Mouse (Mus musculus) adrenal gland, postnatal 4 days (tissue): ENCODE data around the gene Serpinb2. TPM values are rescaled to one million over a fixed set of nuclear protein-coding genes. Genes with fewer than 3 reads are reported as not detected.

ENCODE experiments used
- DNase-seq, 2 experiments: peaks; one replicate each; pipeline ENCODE4 v3.0.0; 2021 to 2022; ENCODE audit warnings: low spot score in 2 of 2, mixed read lengths in 2 of 2
- long read RNA-seq, 2 experiments: library from polyadenylated mRNA; stranded (forward); transcript quantifications; one replicate each; pipeline ENCODE4 v2.0.0; 2021
- total RNA-seq, 2 experiments: library from RNA; stranded (reverse); gene quantifications; 2 replicates each; pipeline ENCODE4 v1.2.3; 2021

Gene Serpinb2
- total RNA-seq: under 1 TPM; 0.56 to 0.68 TPM
- long read RNA-seq, experiment 1, partial matches to known transcripts: 0 of 1 reads
- long read RNA-seq, experiment 1, other reads (novel, unspliced or antisense): 0 of 1 reads
- long read RNA-seq, experiment 2: 0 reads

DNA sequence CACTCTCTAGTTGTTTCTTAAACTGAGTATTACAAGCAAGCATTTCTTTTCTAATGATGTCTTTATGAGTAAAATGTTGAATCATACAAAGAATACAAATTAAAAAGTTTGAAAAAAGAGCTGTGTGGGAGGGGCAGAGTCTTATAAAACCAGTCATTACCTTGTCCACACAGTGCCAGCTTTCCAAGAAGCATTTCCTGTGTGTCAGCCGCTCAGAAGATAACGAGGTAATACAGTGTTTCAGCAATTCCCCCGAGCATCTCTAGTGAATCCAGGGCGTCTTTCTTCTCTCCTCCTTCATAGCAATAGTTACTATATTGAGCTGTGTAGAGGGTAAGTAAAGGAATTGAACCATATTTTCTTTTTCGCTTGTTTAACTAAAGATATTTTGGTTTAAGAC is at the start of gene Serpinb2:
Gene Serpinb2, plus strand, starts transcription at position 172 of the 400 bp plus-strand sequence.
- DNase-seq: no peak

DNA sequence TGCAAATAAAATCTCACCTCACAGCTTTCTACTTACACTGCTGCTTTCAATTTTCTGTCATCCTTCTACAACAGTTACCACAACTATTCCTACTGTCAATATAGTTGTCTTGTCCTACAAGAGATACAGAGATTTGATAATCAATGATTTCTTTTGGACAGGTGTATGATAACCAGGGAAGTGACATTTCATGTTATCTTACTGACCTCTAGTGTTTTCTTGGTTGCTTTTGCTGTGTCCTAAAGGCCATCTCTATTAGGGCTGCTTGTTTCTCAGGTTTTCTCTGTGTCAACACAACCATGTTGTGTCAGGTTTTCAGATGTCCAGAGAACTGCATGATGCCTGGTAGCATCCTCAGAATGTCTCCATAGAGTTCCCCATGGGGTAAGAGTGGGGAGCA is 31.3 kb upstream of the Serpinb2 start:
- DNase-seq: no peak

DNA sequence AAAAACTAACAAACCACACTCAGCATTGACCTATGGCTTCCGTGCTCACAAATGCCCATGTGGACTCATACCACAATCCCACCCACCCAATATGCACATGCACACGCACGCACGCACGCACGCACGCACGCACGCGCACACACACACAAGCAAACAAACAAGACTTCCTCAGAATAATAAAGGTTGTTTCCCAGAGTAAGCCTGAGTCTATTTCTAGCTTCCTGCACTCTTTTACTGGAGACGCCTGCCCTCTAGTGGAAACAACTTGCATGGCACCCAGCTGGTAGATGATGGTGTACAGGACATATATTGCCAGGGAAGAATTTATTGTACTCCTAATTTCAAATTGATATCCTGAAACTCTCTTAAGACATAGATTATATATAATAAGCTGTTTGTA is 29.8 kb upstream of the Serpinb2 start:
- peak; percentile 19 to 42 for DNase-seq

DNA sequence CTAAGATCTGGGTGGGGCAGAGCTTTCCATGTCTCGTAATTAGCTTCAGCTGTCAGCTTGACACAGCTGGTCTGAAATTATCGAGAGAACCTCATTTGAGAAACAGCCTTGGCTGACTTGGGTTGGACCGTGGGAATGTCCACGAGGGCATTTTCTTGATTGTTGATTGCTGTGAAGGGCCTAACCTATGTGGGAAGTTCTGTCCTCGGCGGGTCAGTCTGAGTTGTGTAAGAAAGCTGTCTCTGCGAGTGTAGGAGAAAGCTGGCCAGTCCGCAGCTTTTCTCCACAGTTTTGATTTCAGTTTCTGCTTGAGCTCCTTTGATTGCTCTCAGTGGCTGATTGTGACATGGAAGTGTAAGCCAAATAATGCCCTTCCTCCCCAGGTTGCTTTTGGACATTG is 21.6 kb upstream of the Serpinb2 start:
- DNase-seq: no peak

DNA sequence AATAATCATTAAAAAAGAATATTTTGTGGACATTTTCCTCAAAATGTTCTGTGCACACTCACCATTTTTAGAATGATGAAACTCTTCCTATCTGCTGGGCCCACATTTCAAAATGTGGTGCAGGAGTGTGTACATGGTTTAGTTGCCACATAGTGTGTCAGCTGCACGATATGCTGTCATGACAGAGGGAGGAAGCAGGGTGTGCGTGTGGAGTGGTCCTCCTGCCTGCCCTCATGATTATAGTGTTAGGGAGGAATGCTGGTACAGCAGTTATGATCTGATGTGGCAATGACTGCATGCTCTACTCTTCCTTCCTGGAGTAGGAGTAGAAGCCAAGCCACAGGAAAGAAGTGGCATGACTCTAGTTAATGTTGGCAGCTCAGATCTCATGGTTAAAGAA is 14.4 kb upstream of the Serpinb2 start:
- no peak for DNase-seq

DNA sequence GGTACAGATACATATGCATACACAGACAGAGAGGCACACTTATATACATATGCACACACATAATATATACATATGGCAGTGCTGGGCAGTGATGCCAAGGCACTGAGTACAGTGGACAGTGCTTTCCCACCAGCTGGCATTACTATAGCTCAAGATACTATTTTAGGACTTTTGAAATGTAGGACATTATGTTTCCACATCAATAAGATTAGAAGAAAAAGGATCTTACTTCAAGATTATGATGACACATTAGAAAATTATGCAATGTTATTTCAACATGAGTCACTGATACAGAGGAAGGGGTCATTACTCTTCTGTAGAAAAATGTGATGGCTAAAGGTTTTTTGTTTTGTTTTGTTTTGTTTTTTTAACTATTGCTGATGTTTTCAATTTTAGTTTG is 9.2 kb upstream of the Serpinb2 start:
- DNase-seq: no peak

DNA sequence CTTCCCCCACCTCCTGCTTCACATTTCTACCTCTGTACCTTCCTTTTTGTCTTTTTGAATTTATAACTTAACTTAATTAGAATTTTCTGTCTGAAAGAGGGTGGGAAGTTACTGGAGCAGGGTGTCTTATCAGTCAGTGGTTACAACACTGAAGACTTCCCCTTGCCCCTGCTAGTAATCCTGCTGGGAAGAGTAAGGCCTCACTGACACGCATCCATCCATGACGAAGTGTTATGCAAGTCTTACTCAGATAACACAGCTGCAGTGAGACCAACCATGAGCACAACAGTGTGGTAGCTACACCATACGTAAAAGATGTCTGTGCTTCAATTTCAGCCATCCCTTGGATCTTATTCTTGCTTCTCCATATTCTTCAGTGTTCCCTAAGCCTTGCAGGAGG is 7.9 kb upstream of the Serpinb2 start:
- no peak for DNase-seq

DNA sequence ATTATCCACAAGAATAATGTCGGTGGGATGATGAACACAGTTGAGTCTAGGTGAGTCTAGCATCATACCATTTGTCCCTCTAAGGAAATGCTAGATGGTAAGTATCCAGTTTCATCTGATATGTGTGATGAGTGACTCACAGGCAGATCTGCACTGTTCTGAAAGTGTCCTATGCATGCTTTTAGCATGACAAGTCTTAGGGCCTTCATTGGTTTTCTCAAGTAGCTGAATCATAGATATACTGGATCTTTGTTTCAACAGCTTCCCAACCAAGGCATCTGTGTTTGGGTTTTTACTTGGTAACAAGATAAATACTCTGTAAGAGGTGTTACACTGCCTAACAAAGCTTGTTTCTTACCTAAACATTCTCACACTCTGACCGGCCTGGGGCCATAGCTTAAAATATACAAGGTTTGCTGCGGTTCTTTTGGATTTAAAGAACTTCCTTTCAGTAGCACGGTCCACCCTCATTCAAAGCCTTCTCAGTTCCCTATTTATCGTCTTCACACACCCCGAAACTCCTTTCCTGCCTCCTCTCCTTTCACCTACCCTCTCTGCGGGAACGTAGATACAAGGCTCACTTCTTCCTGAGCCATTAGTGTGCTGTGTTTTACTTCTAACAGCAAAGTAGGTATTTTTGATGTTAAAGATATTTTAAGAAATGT is 5.2 kb upstream of the Serpinb2 start:
- DNase-seq: no peak

DNA sequence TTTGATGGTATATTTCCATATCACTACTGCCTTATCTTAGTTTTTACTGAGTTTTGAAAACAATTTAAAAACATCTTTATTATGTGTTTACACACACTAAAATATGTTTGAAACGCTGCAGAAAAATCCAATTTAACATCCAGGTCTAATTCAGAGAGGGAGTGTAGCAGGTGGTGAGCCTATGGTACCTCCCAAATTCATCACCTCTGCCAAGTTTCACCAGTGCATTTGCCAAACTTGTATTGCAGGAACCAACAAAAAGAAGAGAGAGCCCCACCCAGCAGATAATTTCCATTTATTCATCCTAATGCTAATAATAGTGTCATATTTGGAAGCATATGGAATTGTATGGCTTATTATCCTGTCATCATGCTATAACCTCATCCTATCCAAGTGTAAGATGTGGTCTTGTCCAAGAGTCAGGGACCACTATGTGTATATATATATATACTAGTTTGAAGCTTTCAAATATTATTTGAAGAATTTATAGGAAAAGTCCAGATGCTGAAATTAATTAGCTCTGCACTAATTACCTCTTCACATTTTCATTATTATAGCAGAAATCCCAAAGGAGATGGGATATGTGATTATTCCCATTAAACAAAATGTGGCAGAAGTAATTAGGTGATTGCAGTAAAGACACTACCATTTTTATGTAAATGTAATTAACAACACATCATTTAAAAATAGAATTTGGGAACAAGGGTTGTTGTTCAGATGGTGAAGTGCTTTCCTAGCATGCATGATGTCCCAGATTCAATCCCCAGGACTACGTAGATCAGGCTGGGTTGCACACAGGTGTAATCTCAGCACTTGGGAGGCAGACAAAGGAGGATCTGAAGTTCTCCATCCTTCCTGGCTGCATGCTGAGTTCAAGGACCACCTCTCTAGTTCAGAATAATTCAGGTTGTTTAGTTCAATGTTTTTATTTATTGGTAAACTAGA is 1.2 kb downstream of the Serpinb2 start:
- DNase-seq: no peak

DNA sequence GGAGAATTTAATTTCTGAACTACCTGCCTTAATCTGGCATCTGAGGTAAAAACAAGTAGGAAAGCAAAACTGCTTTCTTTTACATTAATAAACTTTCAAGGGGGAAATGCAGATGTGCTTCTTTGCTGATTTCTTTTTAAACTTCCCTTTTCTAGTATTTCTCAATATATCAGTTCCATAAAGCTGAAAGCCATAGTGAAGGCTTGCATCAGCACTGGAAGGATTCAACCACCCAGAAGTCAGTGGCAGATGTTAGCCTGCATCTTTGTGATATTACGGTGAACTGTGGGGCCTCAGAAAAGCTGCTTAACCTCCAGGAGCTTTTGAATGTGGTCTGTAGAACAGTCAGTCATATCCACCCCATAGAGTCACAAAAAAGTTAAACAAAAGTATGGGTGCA is 2.3 kb downstream of the Serpinb2 start:
- DNase-seq: no peak

DNA sequence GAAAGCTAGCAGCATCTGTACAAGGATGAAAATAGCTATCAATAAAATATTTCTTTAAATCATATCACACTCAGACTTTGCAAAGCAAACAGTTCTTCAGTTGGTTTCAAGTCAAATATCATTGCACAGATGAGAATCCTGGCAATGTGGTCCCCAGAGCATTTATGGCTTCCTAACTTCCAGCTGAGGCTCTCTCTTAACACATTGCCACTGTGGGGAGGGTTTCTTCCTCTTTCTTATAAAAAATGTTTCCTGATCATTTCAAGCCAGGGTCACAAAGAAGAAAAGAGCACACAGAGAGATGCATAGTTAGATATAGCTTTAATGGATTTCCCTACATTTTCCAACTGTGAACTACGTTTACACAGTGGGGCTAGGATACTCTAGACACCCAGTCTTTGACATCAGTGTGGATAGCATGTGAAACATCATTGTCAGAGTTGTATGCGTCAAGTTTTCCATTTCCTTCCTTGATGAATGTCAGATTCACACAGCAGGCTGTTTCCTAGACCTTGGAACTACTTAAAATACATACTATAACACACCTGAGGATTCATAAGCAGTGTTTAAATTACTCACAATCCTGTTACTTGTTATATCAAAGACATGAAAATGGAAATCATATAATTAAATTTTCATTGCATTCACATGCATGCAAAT is 4.7 kb downstream of the Serpinb2 start:
- no peak for DNase-seq

DNA sequence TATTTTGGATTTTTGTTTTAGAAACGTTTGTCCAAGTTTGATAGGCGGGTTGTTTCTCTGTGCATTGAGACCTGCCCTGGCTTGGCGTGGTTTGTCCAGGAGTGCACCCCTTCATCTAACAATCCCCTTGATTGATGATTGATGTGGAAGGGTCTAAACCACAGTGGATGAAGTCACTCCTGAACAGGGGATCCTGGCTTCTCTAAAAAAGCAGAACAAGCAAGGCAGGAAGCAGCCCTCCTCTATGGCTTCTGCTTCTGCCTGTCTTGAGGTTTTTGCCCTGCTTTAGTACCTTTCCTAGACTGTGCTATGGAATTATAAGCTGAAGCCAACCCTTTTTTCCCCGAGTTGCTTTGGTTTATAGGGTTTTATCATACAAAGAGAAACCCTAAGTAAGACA is 14.4 kb downstream of the Serpinb2 start:
- no peak for DNase-seq

DNA sequence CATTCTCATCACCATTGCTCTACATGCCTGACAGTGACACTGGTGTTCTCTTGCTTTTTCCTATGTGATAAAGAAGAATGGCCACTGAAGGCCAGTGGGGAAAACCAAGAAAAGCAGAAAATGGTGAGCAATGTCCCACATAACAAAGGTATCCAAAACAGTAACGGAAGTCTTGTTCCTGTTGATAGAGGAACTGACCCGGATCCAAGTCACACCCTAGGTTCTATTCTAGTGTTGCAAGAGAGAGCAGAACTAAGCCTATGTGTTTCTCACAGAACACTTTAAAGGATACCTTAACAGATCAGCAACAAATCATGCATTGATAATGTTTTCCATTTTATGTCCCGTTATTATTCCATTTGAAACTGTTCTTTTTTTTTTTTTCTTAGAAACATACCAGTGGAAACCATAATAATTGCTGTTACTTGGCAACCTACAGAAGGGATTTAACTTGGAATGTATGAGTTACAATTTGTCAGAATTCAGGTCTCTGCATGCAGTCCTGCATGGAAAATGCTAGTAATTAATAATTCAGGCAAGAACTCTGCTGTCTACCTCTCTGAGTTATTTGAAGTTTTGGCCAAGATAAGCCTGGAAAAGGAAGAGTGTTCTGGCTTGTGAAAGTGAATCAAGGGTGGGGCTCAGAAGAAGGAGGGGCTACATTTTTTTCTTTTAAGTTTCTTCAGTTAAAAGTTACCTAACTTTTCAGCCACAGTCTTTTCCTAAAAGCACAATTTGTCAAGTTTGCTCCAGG is 17.3 kb downstream of the Serpinb2 start:
- no peak for DNase-seq

DNA sequence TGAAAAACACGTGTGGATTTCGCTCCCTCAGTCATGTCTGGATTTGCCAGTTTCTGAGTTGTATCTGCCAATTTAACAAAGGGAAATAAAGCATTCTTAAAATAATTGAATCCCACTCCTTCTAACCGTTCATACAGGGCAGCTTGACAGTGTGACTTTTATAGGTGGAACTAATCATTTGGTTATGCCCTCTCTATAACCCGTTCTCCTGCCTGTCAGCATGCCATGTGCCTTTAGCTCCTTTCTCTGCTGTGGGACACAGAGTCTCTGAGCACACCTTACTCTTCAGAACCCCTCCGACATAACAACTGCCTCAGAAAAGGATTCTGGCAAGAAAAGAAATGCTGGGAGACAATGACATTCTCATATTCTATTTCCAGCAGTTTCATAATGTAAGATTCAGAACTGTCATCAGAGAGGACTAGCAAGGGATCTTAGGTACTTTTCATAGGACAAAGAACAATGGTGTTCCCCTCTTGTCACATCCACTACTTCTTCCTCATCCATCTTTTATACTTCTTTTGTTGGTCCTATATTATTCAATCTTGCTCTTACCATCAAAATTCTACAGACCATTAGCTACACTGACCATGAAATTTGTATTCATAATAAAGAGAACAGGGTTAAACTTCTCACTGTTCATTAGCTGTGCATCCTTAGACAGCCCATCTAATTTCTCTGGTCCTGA is 18.3 kb downstream of the Serpinb2 start:
- no peak for DNase-seq

DNA sequence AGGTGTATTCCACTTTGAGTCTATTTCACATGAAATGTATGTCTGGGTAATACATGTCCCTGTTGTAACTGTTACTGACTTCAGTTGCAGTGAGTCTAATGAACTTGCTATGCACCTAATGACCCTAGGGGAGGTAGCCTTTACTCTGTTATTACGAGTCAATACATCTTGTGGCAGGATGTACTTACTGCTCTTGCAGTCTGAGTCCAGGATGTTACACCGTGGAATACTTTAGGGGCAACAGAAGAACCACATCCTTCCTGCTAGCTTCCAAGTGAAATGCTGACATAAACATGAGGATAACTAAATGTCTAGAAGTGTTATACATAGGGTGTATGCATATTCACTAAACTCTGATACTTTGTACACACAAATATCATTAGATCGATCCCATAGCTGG is 22.5 kb downstream of the Serpinb2 start:
- no peak for DNase-seq

DNA sequence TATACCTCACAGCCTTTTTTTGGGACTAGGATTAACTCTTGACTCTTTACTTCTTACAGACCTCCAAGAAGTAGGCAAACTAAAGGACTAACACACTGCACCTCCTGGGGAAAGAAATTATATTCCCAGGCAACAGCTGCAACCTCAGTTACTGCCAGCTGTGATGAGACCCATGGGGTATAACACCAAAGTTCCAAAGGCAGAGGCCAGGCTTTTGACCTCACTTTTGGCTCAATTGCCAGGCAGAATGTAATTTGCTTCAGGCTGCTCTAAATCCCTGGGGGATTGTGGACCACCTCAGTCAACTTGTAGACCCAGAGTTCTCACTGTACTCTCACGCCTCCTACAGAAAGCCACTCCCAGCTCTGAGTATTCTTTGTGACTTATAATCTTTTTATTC is 26.2 kb downstream of the Serpinb2 start:
- no peak for DNase-seq

DNA sequence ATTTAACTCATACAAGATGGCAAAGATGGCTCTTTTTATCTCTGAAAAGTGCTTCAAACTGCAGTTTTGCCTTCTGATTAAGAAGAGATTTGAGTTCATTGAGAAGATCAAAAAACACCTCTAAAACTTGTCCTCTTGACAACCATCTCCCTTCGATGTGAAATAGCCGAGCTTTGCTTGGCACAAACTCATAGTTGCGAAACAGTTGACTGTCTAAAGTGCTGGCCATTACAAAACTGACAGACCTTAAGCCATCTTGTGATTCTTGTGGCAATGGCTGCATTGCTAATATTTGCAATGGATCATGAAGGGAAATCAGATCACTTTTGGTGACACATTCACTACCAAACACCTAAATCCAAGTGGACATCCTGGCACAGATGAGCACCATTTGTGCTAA is 48.3 kb downstream of the Serpinb2 start:
- DNase-seq: no peak

DNA sequence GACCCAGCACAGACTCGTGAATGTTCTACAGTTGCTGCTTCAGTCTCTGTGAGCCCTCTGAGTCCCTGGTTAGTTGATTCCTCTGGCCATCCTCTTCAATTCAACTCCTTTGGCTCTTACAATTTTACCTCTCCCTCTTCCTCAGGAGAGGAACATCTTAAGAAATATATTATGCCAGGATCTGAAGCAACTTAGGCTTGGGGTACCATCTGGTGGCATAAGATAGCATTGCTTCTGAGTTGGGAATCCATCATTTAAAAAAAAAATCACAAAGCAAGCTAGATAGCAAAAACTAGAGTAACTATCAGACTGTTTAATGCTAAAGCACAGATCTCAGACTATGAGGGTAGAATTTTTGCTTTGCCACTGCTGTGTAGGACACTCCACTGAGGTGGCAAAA is 50.9 kb downstream of the Serpinb2 start:
- DNase-seq: no peak

DNA sequence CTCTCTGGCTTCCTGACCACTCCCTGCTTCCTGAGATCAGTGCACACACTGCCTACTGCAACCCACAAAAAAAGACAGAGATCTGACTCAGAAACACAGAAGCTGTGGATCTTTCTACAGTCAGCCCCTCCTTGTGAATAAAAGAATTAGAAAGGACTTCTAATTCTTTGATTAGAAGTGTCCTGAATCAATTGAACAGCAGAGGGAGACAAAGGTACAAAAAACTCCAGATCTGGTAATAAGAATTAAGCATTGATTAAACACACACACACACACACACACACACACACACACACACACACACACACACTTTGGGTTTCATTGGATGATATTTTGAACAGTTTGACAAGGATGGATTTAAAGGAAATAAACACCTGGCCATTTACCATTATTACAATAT is 54.4 kb downstream of the Serpinb2 start:
- DNase-seq: no peak

DNA sequence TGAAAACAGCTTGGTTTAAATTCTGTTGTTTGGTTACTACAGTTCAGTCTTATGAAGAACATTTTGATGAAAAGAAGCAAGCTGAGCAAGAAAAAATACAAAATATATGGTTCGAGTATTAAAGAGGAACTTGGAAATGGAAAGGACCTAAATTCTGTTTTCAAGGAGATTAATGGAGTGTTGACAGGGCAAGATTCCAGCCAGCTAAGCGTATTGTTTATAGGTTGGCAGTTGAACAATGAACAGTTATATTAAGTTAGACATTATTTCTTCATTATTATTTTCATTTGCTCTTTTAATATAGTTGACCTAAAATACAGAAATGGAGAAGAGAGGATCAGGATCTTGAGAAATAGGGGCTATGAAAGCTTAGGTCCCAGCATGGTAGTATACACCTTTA is 64.9 kb downstream of the Serpinb2 start:
- no peak for DNase-seq

DNA sequence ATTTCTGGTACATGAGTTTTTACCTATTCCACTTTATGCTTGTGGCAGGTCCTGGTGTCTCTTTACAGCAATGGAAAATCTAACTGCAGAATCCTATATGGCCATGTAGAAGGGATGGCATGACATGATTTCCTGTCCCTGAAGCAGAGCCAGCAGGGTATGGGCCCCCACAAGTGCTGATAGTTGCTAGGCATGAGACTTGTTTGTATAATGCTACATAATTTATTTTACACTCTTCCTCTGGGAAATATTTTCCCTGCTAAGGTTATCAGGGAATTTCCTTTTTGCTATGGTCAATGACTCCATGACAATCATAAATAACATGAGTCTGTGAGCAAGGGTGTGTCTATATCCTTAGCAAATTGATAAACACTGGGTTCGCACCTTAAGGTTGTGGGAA is 66.3 kb downstream of the Serpinb2 start:
- no peak for DNase-seq
